In the genomic region with DNA sequence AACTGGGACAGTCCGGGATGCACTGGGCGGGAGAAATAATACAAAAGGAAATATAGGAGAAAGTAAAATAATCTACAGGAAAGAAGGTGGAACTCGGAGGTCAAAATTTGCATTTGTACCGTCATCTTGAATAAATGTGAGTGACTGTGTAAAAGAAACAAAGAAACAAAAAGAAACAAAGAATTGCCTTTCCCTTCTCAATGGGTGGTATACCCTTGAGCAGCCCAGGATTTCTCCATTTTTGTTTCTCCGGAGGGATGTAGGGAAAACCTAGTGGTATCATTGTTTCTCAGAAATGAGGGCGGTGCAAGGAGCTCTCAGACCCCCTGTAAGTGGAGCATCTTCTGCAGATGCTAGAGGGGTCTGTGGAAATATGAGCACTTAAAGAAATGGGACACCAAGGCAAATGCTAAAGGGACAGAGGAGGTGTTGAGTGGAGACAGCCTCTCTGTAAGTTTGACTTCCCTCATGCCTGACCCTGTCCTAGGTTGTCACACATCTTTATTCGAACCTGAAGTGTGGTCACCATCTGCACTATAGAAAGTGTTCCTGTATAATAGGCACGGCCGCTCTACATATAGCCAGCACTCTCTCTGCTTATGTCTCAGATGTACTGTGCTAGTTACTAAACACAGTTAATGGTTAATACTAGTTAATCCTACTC, we compare ENCODE assay signal across 24 mouse cellular contexts. TPM values are rescaled to one million over a fixed set of nuclear protein-coding genes. Genes with fewer than 3 reads are reported as not detected.
A peak's percentile ranks its signal among the peaks of the same experiment; 100 is the strongest.
DNase-seq lines count a peak whose midpoint lies in the region; ATAC-seq and TF ChIP-seq lines count a peak whose summit lies in the region.
"Had no signal": no experiment of that assay in that cellular context is flagged by ENCODE, and none has a peak within 500 bp of the region (broad histone marks: within the 10 kb centered on the region; RNA-seq: fewer than 3 reads in every experiment).

No protein-coding gene starts in this region.

- no peak for TF ChIP-seq EP300 in ES-Bruce4 (IDR thresholded peaks at IDR 0.05; ENCODE audit: insufficient read depth, low read depth, low read length)

- DNase-seq in midbrain, embryonic 11.5 days (ENCODE audit: low spot score, missing footprints): peak; percentile 79
- no peak for DNase-seq in midbrain, postnatal 0 days (ENCODE audit: low spot score)
- DNase-seq in ES-CJ7 (ENCODE audit: low read depth, low spot score) (peak; percentile 82), R1 (ENCODE audit: low read depth, low spot score) (peak; percentile 94)
- no peak for DNase-seq in right cerebral cortex, adult 2 months (ENCODE audit: low spot score in 2 of 2)
- DNase-seq in neural tube, embryonic 10.5 days (ENCODE audit: extremely low spot score, low spot score): no peak
- DNase-seq: adrenal gland, adult 8-10 months; adrenal gland, postnatal 14 days; adrenal gland, postnatal 36 days; cerebellum, adult 11-12 months; cerebellum, adult 2 months; cerebellum, adult 9-10 months; cerebellum, postnatal 10 days; cerebellum, postnatal 25 days; forebrain, postnatal 0 days had no signal

- no peaks in the 10 kb centered on the region for H3K27me3 ChIP-seq in midbrain, embryonic 11.5 days (ENCODE audit: control insufficient read depth, insufficient read depth, low read length)
- no peaks in the 10 kb centered on the region for H3K27me3 ChIP-seq in midbrain, postnatal 0 days (ENCODE audit: insufficient read depth, low read length)
- no peaks in the 10 kb centered on the region for H3K27me3 ChIP-seq in ES-Bruce4 (ENCODE audit: control insufficient read depth, insufficient read depth, low read length, poor library complexity, severe bottlenecking)
- H3K27me3 ChIP-seq: embryonic facial prominence, embryonic 12.5 days; forebrain, embryonic 13.5 days; forebrain, embryonic 15.5 days; Patski had no signal

- H3K4me1 ChIP-seq in midbrain, embryonic 11.5 days (ENCODE audit: control insufficient read depth, insufficient read depth, low read length): no peaks in the 10 kb centered on the region
- no peaks in the 10 kb centered on the region for H3K4me1 ChIP-seq in midbrain, postnatal 0 days (ENCODE audit: insufficient read depth, low read length)
- no peaks in the 10 kb centered on the region for H3K4me1 ChIP-seq in ES-Bruce4 (ENCODE audit: control insufficient read depth, insufficient read depth, low read length)
- H3K4me1 ChIP-seq: forebrain, embryonic 13.5 days; forebrain, embryonic 15.5 days had no signal

- no peak for TF ChIP-seq CTCF in midbrain, postnatal 0 days (IDR thresholded peaks at IDR 0.05)
- TF ChIP-seq CTCF in ES-Bruce4 (IDR thresholded peaks at IDR 0.05; ENCODE audit: low read depth, low read length): no peak

- H3K9me3 ChIP-seq in midbrain, embryonic 11.5 days (ENCODE audit: control insufficient read depth, low read length): no peaks in the 10 kb centered on the region; the same call in 1 of the 2 replicates
- H3K9me3 ChIP-seq in midbrain, postnatal 0 days (ENCODE audit: low read length): no peaks in the 10 kb centered on the region
- peaks cover 16% of the 10 kb centered on the region for H3K9me3 ChIP-seq in ES-Bruce4 (replicated peaks; ENCODE audit: control insufficient read depth, insufficient read depth, low read length, poor library complexity, severe bottlenecking)
- H3K9me3 ChIP-seq: embryonic facial prominence, embryonic 12.5 days; forebrain, embryonic 13.5 days; forebrain, embryonic 15.5 days had no signal

- H3K9ac ChIP-seq in midbrain, embryonic 11.5 days (ENCODE audit: low read length): no peak overlapping the region
- no peak overlapping the region for H3K9ac ChIP-seq in midbrain, postnatal 0 days (replicated peaks; ENCODE audit: low read length, poor library complexity, severe bottlenecking)
- no peak overlapping the region for H3K9ac ChIP-seq in ES-Bruce4 (ENCODE audit: low read depth, poor library complexity, severe bottlenecking)
- H3K9ac ChIP-seq: embryonic facial prominence, embryonic 12.5 days; forebrain, embryonic 13.5 days; forebrain, embryonic 15.5 days; forebrain, postnatal 0 days had no signal

- ATAC-seq in midbrain, embryonic 11.5 days (ENCODE audit: low FRiP score): no peak
- ATAC-seq in midbrain, postnatal 0 days (ENCODE audit: low FRiP score): no peak
- no peak for ATAC-seq in monocyte, adult 5-6 weeks (replicated peaks; ENCODE audit: insufficient number of reproducible peaks, low FRiP score, low TSS enrichment, poor library complexity, severe bottlenecking)
- ATAC-seq: activated CD4-positive, CD25-positive, alpha-beta regulatory T cell, adult 4 months; forebrain, embryonic 13.5 days; forebrain, embryonic 15.5 days; forebrain, postnatal 0 days; Patski had no signal

- no peak overlapping the region for H3K27ac ChIP-seq in midbrain, embryonic 11.5 days (ENCODE audit: low read depth, low read length)
- H3K27ac ChIP-seq in midbrain, postnatal 0 days (ENCODE audit: low read depth, low read length): no peak overlapping the region
- H3K27ac ChIP-seq in ES-Bruce4 (ENCODE audit: insufficient read depth, low read length): peak overlapping the region; percentile 94
- H3K27ac ChIP-seq: embryonic facial prominence, embryonic 10.5 days; embryonic facial prominence, embryonic 12.5 days; forebrain, embryonic 13.5 days; forebrain, embryonic 15.5 days had no signal

- WGBS in midbrain, embryonic 11.5 days: 76% methylated on average over 9 of the region's 9 CpGs
- whole genome bisulfite sequencing in midbrain, postnatal 0 days: 67% methylated on average over 9 of the region's 9 CpGs

- no peaks in the 10 kb centered on the region for H3K36me3 ChIP-seq in midbrain, embryonic 11.5 days (ENCODE audit: control insufficient read depth, insufficient read depth, low read length)
- H3K36me3 ChIP-seq in midbrain, postnatal 0 days (ENCODE audit: insufficient read depth, low read length): no peaks in the 10 kb centered on the region
- H3K36me3 ChIP-seq in ES-Bruce4 (ENCODE audit: control insufficient read depth, insufficient read depth, low read length, poor library complexity, severe bottlenecking): no peaks in the 10 kb centered on the region
- H3K36me3 ChIP-seq: embryonic facial prominence, embryonic 10.5 days; embryonic facial prominence, embryonic 12.5 days; forebrain, embryonic 15.5 days; G1E had no signal

- H3K4me2 ChIP-seq in midbrain, embryonic 11.5 days: no peak overlapping the region
- no peak overlapping the region for H3K4me2 ChIP-seq in midbrain, postnatal 0 days (ENCODE audit: low read depth, low read length, poor library complexity, severe bottlenecking)
- H3K4me2 ChIP-seq: embryonic facial prominence, embryonic 12.5 days; forebrain, embryonic 13.5 days; forebrain, embryonic 15.5 days had no signal

- TF ChIP-seq POLR2A in ES-Bruce4 (IDR thresholded peaks at IDR 0.05; ENCODE audit: insufficient read depth, low read length): no peak

- H3K4me3 ChIP-seq in midbrain, embryonic 11.5 days (ENCODE audit: low read depth, low read length): no peak overlapping the region
- H3K4me3 ChIP-seq in midbrain, postnatal 0 days (ENCODE audit: low read depth, low read length): no peak overlapping the region
- H3K4me3 ChIP-seq in ES-Bruce4 (ENCODE audit: low read depth, low read length): no peak overlapping the region
- H3K4me3 ChIP-seq: embryonic facial prominence, embryonic 10.5 days; embryonic facial prominence, embryonic 12.5 days; forebrain, embryonic 13.5 days; forebrain, embryonic 15.5 days had no signal

RNA-seq across cellular contexts. Expression of gene Hmga2, which starts 45.8 kb away (rescaled TPM):
- polyA plus RNA-seq in midbrain, embryonic 11.5 days (2014; fragmentation: Nextera tagmentation; extraction: Ambion mirVana): 22.9 and 23.2 TPM in 2 replicates
- total RNA-seq in midbrain, postnatal 0 days (2014; rRNA removed): 0.85 and 0.99 TPM in 2 replicates
- 0.30 and 0.32 TPM in 2 replicates for polyA plus RNA-seq in midbrain, postnatal 0 days (2015; fragmentation: Nextera tagmentation; extraction: Ambion mirVana)
- polyA plus RNA-seq in ES-Bruce4 (2011; ENCODE audit: insufficient read depth, insufficient read length, low read depth, missing spikeins): 37.2 and 40.7 TPM in 2 replicates
- total RNA-seq in monocyte, adult 5-6 weeks (2017): not detected in 3 replicates
- polyA plus RNA-seq: G1E had no signal

Comparison
In these comparisons a context has a peak if more than half of its experiments do, and no peak if none do; other contexts are left out.
1. DNase-seq: peak in midbrain, embryonic 11.5 days (single experiment), ES-CJ7 (single experiment) and R1 (single experiment); none in midbrain, postnatal 0 days (single experiment), right cerebral cortex, adult 2 months (0 of 2) and neural tube, embryonic 10.5 days (single experiment).
2. RNA of gene Hmga2, which starts 45.8 kb away (polyA plus RNA-seq): 37.2 to 40.7 TPM in ES-Bruce4 and 22.9 to 23.2 TPM in midbrain, embryonic 11.5 days; 0.30 to 0.32 TPM in midbrain, postnatal 0 days; every median in the first group is over 10 times any median in the second.